Mouse (Mus musculus) heart, embryonic 15.5 days (tissue): ENCODE results near the gene Gm13276. TPM values are rescaled to one million over a fixed set of nuclear protein-coding genes. Genes with fewer than 3 reads are reported as not detected.
"Not testable (repeated sequence)": the region's sequence is repeated elsewhere in the genome, so short reads cannot be mapped to it uniquely, and the experiment has no call there.

Source experiments
- ATAC-seq: fragments of 200-750 bp; cut with Nextera tagmentation; replicated peaks from 2 replicates; pipeline ENCODE4 v1.8.0; 2017; ENCODE audit warnings: low read depth, moderate TSS enrichment; ENCODE audit not compliant: insufficient number of reproducible peaks, insufficient read depth, low FRiP score
- H3K27ac ChIP-seq: fragments of 300-500 bp; sonication (generic); 2 replicates; pipeline ENCODE4 v1.5.1; 2015; ENCODE audit warnings: mild to moderate bottlenecking, inconsistent platforms
- H3K27me3 ChIP-seq: fragments of 300-500 bp; sonication (generic); 2 replicates; pipeline ENCODE4 v1.6.1; 2015; ENCODE audit warnings: inconsistent platforms
- H3K36me3 ChIP-seq: fragments of 300-500 bp; sonication (generic); 2 replicates; pipeline ENCODE4 v1.6.1; 2015; ENCODE audit warnings: mild to moderate bottlenecking, inconsistent platforms
- H3K4me1 ChIP-seq: fragments of 300-500 bp; sonication (generic); replicated peaks from 2 replicates; pipeline ENCODE4 v1.6.1; 2015; ENCODE audit warnings: inconsistent platforms
- H3K4me2 ChIP-seq: fragments of 300-500 bp; sonication (generic); 2 replicates; pipeline ENCODE4 v1.6.1; 2015; ENCODE audit warnings: inconsistent platforms, mild to moderate bottlenecking, moderate library complexity
- H3K4me3 ChIP-seq: fragments of 300-500 bp; sonication (generic); 2 replicates; pipeline ENCODE4 v1.5.1; 2015; ENCODE audit warnings: mild to moderate bottlenecking, inconsistent platforms
- H3K9ac ChIP-seq: fragments of 300-500 bp; sonication (generic); 2 replicates; pipeline ENCODE4 v1.6.1; 2015; ENCODE audit warnings: mild to moderate bottlenecking, inconsistent platforms
- H3K9me3 ChIP-seq: fragments of 300-500 bp; sonication (generic); replicated peaks from 2 replicates; pipeline ENCODE4 v1.6.1; 2016; ENCODE audit warnings: inconsistent platforms
- WGBS: fragments of 180-500 bp; shearing (Covaris S2); methylation state at CpG from one replicate; pipeline ENCODE4 v1.1.7; 2015; ENCODE audit warnings: mixed read lengths; 5-methylcytosine and 5-hydroxymethylcytosine counted together
- polyA plus RNA-seq: library from polyadenylated mRNA; unstranded; fragments of >200 nt; fragmentation: Nextera tagmentation; extraction: Ambion mirVana; gene quantifications from 2 replicates; pipeline ENCODE4 v1.2.1, GENCODE M21; 2015

Gm13276 gene
- not detected in 2 replicates for polyA plus RNA-seq

DNA sequence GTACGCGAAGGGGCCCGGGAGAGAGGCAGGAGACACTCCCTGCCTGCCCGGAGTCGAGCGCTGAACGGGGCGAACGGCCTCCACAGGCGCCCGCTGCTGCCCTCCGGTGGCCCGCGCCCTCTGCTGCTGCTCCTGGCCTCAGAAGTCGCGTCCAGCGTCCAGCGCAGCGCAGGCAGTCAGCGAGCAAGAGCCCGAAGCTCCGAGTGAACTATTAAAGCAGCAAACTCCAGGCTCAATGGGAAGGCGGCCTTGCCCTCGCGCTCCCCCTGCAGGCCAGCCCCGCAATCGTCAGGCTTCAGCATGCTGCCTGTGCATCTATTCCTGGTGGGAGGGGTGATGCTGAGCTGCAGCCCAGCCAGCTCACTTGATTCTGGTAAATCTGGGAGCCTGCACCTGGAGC, at the start of gene Gm13276:
TSS of gene Gm13276 (plus strand) at position 301 of the 400 bp plus-strand sequence.
- not testable (repeated sequence) for H3K9me3 ChIP-seq, H3K4me2 ChIP-seq, H3K4me3 ChIP-seq, H3K27ac ChIP-seq, H3K27me3 ChIP-seq, ATAC-seq, H3K4me1 ChIP-seq, H3K9ac ChIP-seq, H3K36me3 ChIP-seq
- no CpG with 5 or more reads among the region's 27 CpGs for WGBS

DNA sequence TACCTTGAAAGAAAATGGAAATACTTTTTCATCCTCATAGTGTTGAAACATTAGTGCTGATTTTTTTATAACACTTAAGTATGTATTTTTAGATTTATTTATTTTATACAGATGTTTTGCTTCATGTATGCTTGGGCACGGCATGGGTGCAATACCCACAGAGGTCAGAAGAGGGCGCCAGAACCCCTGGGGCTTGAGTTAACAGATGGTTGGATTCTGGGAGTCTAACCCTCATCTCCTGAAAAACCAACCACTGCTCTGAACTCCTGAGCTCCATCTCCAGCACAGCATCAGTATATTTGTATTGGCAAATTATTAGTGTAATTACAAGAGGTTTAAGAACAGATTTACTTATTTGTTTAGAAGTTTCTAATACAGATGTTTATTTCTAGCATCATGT, 47.0 kb upstream of the Gm13276 start:
- Histone ChIP-seq H3K27me3 (no peaks in the 10 kb centered on the region; the same call in 1 of the 2 replicates), H3K4me1 (0 out of 2 replicates have a peak, but pooled peaks cover 4% of the 10 kb centered on the region), H3K4me2 (no peak overlapping the region), H3K4me3 (no peak overlapping the region), H3K9ac (no peak overlapping the region), H3K27ac (no peak overlapping the region), H3K36me3 (no peaks in the 10 kb centered on the region), H3K9me3 (no peaks in the 10 kb centered on the region)
- no peak for ATAC-seq
- 2% methylated on average over 2 of the region's 2 CpGs for WGBS

DNA sequence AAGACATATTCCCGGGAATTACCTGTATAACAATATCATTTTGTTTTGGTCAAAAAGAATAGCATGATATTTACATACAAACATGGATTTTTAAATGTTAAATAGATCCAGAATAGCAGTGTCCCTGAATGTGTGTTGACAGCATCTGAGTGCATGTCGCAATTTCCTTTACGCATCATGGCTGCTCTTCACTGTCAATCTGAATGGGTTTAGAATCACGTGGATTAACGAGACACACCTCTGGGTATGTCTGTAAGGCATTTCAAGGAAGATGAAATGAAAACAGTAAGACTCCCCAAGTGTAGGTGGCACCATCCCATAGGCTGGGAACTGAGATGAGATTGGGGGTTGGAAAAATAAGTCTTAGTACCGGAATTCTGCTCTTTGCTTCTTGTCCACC, 46.5 kb upstream of the Gm13276 start:
- Histone ChIP-seq H3K4me1 (0 out of 2 replicates have a peak, but pooled peaks cover 4% of the 10 kb centered on the region), H3K27ac (no peak overlapping the region), H3K36me3 (no peaks in the 10 kb centered on the region), H3K4me2 (no peak overlapping the region), H3K9ac (no peak overlapping the region), H3K9me3 (no peaks in the 10 kb centered on the region), H3K4me3 (no peak overlapping the region), H3K27me3 (no peaks in the 10 kb centered on the region; the same call in 1 of the 2 replicates)
- no peak for ATAC-seq
- WGBS, result 84% methylated on average over 6 of the region's 6 CpGs

DNA sequence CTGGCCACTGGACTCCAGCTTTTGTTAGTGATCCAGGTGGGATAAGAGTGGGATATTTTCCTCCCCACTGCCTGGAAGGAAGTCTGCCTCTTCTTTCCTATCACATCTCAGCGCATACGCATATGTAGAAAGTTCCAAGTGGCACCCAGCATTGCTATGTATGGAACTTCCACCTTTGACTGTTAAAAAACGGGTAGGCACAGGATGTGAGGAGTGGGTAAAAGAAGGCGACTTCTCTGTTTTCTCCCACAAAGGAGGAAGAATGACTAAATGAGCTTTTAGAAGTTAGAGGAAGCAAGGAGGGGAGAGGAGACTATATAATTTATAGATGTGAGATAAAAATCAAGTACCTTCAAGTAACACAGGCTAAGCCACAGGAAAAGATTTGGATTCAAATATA, 44.1 kb upstream of the Gm13276 start:
- no peak overlapping the region for H3K9ac ChIP-seq
- H3K4me3 ChIP-seq, result no peak overlapping the region
- WGBS, result 84% methylated on average over 4 of the region's 4 CpGs

DNA sequence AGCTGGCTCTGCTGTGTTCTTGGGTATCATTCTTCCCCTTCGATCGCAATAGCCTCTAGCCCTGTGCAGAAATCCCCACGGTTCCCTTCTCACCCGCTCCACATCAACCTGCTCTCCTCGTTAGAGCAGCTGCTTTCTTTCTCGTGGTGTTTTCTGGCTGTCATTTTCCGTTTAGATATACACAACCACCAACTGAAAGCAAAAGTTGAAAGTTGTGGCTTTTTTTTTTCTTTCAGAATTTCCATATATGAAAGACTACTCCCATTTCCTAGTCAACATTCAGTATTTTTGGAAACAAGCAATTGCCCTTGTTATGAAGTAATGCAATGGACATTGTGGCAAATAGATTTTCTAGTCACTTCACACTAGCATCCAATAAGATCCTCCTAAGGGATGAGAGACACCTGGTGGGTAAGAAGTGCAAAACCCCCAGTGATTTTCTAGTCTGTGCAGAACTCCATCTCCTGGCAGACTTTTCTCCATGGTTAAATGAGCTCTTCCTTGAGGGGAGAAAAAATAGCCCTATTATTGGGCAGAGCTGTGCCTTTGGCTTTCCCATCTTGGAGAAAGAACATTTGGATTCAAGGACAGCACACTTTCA, 42.6 kb upstream of the Gm13276 start:
- WGBS, result 64% methylated on average over 7 of the region's 7 CpGs
- Histone ChIP-seq H3K27ac (no peak overlapping the region), H3K9ac (no peak overlapping the region), H3K4me2 (no peak overlapping the region), H3K4me1 (0 out of 2 replicates have a peak, but pooled peaks cover 2% of the 10 kb centered on the region), H3K4me3 (no peak overlapping the region), H3K27me3 (no peaks in the 10 kb centered on the region), H3K36me3 (no peaks in the 10 kb centered on the region), H3K9me3 (no peaks in the 10 kb centered on the region)
- no peak for ATAC-seq

More for the DNA sequence above, 44.1 kb upstream of the Gm13276 start:
- no peaks in the 10 kb centered on the region for H3K36me3 ChIP-seq
- H3K9me3 ChIP-seq, result no peaks in the 10 kb centered on the region
- H3K4me2 ChIP-seq, result no peak overlapping the region
- H3K27ac ChIP-seq, result no peak overlapping the region
- no peaks in the 10 kb centered on the region for H3K27me3 ChIP-seq
- H3K4me1 ChIP-seq, result 0 out of 2 replicates have a peak, but pooled peaks cover 4% of the 10 kb centered on the region
- ATAC-seq, result no peak

DNA sequence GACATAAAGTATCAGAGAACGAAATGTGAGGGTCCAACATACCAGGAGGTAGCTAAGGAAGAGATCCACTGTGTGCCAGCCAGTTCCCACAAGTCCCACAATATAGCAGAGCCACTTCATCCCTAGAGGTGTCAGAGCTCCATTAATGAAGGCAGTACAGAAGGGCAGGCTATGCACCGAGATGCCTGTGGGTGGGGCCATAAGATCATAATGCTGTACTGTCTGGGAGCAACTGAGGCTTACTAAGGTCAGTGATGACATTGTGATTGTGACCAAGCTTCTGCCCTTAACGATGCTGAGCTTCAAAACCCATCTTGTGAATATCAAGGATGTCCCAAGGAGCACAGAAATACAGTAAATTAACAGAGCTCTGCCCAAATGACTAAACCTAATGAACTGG, 41.3 kb upstream of the Gm13276 start:
- no peaks in the 10 kb centered on the region for H3K27me3 ChIP-seq
- no peak for ATAC-seq
- no peak overlapping the region for H3K27ac ChIP-seq
- no peaks in the 10 kb centered on the region for H3K9me3 ChIP-seq
- no peak overlapping the region for H3K4me3 ChIP-seq
- no peak overlapping the region for H3K4me2 ChIP-seq
- no peak overlapping the region for H3K9ac ChIP-seq
- no peaks in the 10 kb centered on the region for H3K4me1 ChIP-seq
- no peaks in the 10 kb centered on the region for H3K36me3 ChIP-seq
- WGBS, result 60% methylated on average over 3 of the region's 3 CpGs

DNA sequence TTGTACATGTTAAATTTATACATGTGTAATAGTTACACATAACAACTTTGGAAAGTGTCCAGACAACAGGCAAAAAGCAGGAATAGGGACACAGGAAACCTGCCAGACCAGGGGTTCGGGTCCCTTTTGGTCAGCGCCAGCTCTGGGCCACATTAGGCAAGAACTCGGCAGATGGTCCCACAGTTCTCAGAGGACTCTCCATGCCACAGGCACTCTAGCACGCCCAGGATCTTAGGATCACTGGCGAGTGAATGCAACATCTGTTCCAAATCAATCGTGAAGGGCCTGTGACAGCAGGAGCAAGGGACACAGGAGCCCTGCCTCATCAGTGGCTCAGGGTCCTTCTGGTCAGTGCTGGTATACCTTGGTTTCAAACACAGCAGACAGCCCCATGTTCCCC, 35.6 kb upstream of the Gm13276 start:
- no peak overlapping the region for H3K4me3 ChIP-seq
- H3K27me3 ChIP-seq, result no peaks in the 10 kb centered on the region
- H3K9ac ChIP-seq, result no peak overlapping the region
- WGBS, result 45% methylated on average over 6 of the region's 6 CpGs
- no peaks in the 10 kb centered on the region for H3K4me1 ChIP-seq
- H3K27ac ChIP-seq, result no peak overlapping the region
- no peak for ATAC-seq
- H3K4me2 ChIP-seq, result no peak overlapping the region
- no peaks in the 10 kb centered on the region for H3K36me3 ChIP-seq
- H3K9me3 ChIP-seq, result no peaks in the 10 kb centered on the region

DNA sequence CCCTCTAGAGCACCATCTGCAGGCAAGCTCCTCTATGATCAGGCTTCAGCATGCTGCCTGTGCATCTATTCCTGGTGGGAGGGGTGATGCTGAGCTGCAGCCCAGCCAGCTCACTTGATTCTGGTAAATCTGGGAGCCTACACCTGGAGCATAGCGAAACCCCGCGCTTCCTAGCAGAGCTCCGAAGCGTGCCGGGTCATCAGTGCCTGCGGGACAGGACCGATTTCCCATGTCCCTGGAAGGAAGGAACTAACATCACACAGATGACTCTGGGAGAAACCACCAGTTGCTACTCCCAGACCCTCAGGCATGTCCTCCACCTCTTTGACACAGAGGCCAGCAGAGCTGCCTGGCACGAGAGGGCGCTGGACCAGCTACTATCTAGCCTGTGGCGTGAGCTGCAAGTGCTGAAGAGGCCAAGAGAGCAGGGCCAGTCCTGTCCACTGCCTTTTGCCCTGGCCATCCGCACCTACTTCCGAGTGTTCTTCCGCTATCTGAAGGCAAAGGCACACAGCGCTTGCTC, 30.6 kb upstream of the Gm13276 start, which contains the start of gene Gm13271:
TSS of gene Gm13271 (plus strand) at position 51 of the 523 bp plus-strand sequence.
- not testable (repeated sequence) for H3K27me3 ChIP-seq, H3K9ac ChIP-seq, H3K4me2 ChIP-seq, H3K9me3 ChIP-seq, ATAC-seq, H3K27ac ChIP-seq, H3K36me3 ChIP-seq, H3K4me3 ChIP-seq, H3K4me1 ChIP-seq
- 76% methylated on average over 15 of the region's 15 CpGs for WGBS

DNA sequence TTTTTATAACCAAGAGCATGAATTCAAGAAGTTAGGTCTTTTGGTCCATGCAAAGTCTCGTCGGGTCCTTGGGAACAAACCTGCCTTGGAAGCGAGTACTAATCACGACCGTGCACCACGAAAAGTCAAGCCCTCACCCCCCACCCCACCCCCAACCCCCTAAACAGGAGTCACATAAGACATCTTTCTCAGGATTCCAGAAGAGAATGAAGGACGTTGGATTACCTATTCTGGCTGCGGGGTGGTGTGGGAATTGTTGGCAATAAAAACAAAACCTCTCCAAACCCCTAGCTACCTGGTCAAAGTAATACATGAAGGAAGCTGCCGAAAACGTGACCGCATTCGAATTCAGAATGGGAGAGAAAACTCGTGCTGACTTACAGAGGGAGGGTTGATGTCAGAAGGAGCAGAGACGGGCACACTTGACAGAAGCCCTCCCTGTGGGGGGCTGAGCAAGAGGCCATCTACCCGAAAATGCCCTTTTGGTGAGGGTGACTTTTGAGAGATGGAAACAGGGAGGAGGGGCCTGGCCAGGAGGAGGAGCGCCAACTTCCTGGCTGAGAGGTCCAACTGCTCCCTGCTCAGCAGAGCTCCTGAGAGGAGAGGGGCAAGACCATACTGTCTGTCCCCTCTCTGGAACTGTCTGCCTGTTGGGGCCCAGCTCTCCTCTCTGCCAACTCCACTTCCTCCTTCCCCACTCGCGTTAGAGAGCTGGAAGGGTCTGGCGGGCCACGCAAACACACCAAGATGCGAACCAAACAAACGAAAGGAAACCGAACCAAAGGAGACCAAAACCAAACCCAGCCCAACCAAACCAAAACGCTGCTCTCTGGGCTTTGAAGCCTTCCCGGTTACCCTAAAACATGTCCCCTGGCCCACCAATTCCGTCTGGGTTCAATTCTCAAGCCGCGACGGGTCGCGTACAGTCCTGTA, 28.7 kb upstream of the Gm13276 start:
- Histone ChIP-seq H3K9ac (peak overlapping the region; percentile 76), H3K4me3 (peak overlapping the region; percentile 70), H3K4me2 (peak overlapping the region; percentile 83), H3K27ac (peak overlapping the region; percentile 98)
- WGBS, result 7% methylated on average over 29 of the region's 31 CpGs
- not testable (repeated sequence) for H3K4me1 ChIP-seq, H3K9me3 ChIP-seq, ATAC-seq, H3K27me3 ChIP-seq, H3K36me3 ChIP-seq

DNA sequence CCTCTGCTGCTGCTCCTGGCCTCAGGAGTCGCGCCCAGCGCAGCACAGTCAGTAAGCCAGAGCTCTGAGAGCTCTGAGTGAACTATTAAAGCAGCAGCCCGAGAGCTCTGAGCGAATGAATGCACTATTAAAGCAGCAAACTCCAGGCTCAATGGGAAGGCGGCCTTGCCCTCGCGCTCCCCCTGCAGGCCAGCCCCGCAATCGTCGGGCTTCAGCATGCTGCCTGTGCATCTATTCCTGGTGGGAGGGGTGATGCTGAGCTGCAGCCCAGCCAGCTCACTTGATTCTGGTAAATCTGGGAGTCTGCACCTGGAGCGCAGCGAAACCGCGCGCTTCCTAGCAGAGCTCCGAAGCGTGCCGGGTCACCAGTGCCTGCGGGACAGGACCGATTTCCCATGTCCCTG, 27.9 kb upstream of the Gm13276 start:
- H3K4me1 ChIP-seq, H3K9me3 ChIP-seq, H3K27me3 ChIP-seq, H3K36me3 ChIP-seq: not testable (repeated sequence)
- Histone ChIP-seq H3K27ac (peak overlapping the region; percentile 98), H3K4me2 (peak overlapping the region; percentile 83), H3K4me3 (peak overlapping the region; percentile 70), H3K9ac (peak overlapping the region; percentile 76)
- under 1% methylated on average over 21 of the region's 21 CpGs for WGBS
- peak; percentile 100 for ATAC-seq

DNA sequence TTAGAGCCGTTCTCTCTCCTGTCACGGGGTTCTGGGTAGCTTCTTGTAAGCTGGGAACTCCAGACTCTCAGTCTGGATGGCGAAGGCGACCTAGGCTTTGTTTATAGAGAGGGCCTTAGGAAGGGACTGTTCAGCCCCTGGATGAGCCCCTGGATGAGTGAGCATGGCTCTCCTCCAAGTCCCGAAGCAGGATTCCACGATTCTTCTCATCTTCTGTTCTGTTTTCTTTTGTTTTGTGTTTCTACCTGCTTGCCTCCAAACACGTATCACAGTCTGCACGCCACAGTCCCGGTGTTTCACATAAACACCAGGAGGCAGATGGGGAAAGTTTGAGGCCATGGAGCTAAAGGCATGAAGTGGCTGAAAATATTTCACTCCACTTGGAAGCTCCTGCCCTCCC, 26.8 kb upstream of the Gm13276 start:
- H3K4me3 ChIP-seq, H3K9ac ChIP-seq, H3K27ac ChIP-seq, H3K36me3 ChIP-seq, H3K4me2 ChIP-seq, H3K4me1 ChIP-seq, H3K27me3 ChIP-seq, H3K9me3 ChIP-seq, ATAC-seq: not testable (repeated sequence)
- 85% methylated on average over 9 of the region's 9 CpGs for WGBS
